Mouse (Mus musculus) effector memory CD4-positive, alpha-beta T cell, adult 5 months (primary cell): ENCODE results near the gene Zmynd10. TPM values are rescaled to one million over a fixed set of nuclear protein-coding genes. Genes with fewer than 3 reads are reported as not detected.

ENCODE experiments used
- polyA plus RNA-seq: library from polyadenylated mRNA; unstranded; fragments of 100-300 nt; shearing (Covaris generic); gene quantifications from one replicate; pipeline ENCODE4 v1.2.1, GENCODE M21; 2017

The Zmynd10 gene
- polyA plus RNA-seq = 3.1 TPM

DNA sequence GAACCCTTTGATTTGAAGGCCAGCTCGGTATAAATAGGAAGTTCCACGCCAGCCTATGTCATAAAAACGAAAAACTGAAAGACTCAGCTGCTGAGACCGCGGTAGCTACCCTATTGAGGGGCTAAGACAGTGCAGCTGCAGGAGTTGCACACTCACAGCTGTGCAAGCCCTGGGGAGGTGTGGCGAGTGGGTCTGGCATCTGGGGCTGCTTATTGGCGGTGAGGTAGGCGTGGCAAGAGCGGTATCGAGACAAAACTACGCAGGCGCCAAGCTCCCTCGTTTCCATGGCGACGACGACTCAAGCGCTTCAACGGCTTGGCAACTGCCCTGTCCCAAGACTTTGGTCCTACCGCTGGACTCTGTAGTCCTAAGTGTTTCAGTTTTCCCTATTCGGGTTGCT, at the start of gene Zmynd10:
Zmynd10 (plus strand) TSS at position 273 of the 400 bp plus-strand sequence.

DNA sequence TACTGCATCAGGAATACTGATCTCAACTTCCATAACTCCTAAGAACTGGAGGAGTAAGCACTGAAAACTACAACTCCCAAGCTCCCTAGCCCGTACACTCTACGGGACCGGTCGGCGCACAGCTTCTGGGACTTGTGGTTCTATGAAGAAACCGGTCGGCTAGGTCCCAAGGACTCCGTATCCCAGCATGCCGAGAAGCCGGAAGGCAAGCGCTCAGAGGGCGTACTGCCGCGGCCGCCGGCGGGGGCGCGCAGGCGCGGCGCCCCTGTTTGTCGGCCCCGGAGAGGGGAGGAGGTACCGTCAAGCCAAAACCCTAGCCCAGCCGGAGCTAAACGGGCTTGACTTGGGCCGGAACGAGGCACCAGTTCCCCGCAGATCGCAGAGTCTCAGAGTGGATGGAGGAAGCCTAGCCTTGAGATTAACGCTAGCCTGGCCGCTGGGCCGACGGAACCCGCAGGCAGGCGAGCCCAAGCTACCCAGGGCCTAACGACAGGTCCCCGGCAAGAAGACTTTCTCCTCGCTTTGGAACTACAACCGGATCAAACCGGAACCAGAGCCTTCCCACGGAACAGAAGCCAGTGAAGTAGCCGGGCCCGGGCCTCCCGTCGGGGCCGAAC, 13.2 kb upstream of the Zmynd10 start, which contains the start of gene Tmem115:
Tmem115 (plus strand) TSS at position 155 of the 617 bp plus-strand sequence.

DNA sequence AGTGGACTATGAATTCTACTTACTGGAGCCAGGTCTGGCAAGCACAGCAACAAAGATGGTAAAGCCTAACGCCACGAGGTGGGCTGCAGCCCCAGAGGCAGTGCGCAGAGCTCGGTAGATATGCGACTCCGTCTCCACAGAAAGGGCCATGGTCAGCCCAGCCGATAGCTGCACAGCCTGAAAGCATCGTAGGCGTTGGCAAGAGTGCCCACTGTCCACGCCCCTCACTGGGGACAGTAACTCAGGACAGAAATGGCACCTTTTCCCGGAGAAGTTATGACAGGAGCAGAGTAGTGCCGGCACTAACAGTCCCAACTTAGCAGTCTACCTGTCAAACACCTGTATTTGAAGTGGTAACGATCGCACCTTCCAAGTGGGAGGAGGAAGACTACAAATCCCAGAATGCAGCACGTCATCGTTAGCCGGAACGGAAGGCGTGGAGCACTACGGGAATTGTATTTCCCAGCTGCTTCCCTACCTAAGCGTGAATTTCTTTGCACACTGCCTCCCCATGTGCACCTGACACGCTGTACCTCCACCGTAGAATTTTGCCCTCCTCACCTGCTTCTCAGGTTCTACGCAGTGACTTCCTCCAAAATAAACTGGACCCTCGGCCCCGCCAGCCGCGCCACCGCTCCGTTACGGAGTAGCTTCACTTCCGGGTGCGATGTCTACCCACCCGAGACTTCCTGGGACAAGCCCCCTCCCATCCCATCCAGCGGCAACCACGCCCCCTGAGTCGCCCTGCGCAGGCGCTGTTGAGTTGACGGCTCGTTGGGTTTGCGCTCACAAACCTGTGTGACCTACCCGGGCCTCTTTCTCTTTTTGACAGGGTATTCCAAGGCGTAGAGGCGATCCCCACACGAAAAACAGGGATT, 5.4 kb upstream of the Zmynd10 start, which contains the start of the genes Cyb561d2 and Nprl2:
Cyb561d2 (minus strand) TSS at position 720 of the 878 bp plus-strand sequence.
Nprl2 (plus strand) TSS at position 753 of the 878 bp plus-strand sequence.

DNA sequence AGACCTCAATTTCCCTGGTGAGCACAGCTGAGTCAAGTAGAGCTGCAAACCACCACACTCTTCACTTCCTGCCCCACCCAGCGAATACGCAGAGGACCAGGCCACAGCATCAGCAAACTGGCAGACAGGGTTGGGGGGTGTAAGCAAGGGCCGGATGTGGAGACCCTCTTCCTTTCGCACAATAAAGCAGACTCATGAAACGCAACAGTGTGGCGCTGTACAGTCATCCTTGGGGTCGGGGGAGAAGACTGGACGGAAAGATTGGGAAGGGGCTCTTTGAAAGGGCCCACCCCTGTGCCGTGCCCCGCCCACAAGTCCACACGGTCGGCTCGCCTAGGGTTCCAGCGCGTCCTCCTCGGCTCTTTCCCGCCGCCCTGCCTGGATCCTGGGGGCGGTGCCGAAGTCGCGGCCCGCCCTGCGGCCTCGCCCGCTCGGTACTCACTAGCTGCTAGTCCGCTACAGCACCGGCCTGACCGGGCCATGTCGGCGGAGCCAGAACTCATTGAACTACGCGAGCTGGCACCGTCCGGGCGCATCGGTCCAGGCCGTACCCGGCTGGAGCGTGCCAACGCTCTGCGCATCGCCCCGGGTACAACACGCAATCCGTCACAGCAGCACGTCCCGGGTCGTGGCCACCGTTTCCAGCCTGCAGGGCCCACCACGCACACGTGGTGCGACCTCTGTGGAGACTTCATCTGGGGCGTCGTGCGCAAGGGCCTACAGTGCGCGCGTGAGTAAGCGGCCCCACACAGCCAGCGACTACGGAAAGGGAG, 4.2 kb downstream of the Zmynd10 start, which contains the start of gene Rassf1:
Rassf1 (plus strand) TSS at position 439 of the 773 bp plus-strand sequence.

DNA sequence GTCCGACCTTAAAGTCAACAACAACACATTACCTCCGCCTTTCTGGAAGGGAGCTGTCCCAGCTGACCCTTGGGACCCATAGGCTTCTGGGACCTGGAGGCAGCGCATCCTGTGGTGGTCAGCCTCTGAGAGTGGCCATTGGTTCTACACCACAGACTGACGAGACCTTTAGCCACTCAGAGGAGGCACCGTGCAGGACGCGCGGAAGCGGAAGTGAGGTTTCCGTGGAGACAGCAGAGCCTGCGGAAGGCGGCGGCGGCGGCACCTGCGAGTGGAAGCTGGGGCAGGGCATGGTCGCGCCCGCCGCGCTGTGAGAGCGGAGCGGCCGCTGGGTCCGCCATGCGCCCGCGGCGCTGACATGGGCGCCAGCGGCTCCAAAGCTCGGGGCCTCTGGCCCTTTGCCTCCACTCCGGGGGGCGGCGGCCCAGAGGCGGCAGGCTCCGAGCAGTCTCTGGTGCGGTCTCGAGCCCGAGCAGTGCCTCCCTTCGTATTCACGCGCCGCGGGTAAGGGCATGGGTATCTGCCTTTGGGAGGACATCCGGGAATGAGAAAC, 16.0 kb downstream of the Zmynd10 start, which contains the start of gene Tusc2:
Tusc2 (plus strand) TSS at position 227 of the 553 bp plus-strand sequence.

DNA sequence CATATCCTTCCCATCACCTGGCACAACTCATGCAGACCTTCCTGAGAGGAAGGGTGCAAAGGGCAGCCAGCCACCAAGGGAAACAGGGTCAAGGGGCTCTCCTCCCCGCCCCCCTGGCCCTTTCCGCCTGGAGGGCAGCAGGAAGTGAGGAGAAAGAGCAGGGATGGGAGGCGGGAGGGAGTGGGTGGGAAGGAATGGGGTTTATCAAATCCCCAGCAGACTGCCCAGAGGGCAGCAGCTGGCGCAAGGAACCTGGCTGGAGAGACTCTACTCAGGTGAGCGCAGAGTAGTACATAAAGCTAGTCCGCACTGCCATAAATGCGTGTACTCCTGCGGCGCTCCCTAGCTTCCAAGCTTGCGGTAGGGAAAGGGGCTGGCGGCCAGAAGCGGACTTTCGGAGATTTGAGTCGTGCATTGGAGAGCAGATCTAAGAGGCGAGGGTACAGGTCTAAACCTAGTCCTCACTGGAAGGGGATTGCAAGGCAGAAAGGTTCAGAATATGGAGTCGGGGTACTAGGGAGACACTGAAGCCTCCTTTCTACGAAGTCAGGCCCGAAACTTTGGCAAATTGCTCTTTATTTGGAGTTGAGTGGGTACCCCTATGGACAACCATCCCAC, 20.7 kb downstream of the Zmynd10 start, which contains the start of gene Hyal2:
Hyal2 (plus strand) TSS at position 244 of the 618 bp plus-strand sequence.

DNA sequence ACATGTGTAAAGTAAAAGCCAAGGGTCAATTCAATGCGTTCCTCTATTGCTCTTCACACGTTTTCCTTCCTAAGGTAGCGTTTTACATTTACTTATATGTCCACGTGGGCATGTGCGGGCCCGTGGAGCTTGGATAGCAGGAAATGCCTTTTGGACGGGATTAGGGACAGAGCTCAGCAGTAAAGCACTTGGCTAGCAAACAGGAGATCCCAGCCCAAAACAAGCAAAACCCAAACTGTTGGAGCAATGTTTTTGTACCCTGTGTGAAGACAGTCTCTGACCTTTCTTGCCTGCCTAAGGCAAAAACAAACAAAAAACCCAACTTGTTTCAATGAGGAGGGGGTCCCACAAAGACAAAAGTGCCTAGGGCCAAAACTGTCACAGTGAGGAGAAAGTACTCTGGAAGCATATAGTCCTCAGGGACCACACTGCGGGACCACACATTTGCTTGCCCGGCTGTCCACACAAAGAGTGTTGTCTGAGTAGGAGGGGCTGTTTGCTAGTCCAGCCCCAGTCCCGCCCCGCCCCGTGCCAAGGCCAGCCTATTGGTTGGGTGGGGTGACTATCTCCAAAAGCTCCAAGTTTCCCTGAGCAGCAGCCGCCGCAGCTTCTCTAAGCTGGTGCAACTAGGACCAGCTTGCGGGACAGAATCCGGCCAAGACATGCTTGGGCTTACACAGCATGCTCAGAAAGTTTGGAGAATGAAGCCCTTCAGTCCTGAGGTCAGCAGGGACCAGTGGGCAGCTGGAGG, 29.4 kb downstream of the Zmynd10 start, which contains the start of gene Hyal1:
Hyal1 (plus strand) TSS at position 571 of the 751 bp plus-strand sequence.

DNA sequence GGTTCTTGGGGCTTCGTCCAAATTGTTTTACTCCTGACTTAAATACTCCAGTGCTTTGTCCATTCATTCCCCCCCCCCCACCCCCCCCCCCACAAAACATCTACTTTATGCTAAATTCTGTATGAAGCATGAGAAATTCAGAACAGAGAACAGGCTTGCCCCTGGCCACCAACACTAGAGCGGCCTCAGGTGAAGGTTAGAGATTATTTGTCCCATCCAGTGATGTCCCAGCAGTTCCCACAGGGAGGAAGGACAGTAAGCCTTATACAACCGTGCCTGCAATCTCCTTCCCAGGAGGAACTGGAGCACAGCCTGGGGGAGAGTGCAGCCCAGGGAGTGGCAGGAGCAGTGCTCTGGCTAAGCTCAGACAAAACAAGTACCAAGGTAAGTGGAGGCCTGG, 31.5 kb downstream of the Zmynd10 start, which contains the start of gene Naa80:
Naa80 (plus strand) TSS at position 301 of the 400 bp plus-strand sequence.

DNA sequence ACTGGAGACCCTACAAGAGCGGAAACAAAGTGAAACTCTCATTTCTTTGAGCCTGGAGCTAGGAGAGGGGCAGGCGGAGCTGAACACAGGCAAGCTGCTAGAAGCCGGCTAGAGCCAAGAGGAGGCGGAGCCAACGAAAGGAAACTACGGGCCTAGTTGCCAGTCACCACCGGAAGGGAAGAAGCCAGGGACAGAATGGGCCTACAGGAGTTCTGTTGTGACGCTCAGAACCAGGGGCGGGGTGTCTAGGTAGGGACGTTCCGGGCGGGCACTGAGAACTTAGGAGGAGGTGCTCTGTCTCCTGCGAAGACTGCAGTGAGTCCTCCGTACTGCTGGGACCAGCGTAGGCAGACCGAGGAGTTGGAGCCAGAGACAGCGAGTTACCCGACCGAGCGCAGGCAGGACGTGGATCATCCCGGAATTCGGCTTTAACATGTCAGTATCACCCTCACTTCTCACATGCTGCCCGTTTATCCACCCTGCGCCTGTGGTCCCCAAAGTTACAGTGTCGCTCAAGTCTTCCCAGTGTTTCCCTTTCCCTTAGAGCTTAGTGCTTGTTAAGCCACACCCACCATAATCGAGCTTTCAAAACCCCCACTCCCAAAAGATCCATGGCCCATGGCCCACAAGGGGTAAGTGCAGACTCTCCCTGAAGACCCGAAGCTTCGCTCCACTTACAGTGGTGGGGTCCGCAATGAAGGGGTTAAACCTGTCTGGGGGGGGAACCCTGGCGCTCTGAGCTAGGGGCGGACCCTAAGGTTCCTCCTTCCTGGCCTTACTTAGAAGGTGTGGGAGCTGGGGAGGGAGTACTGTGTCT, 33.6 kb downstream of the Zmynd10 start, which contains the start of gene Hyal3:
Hyal3 (plus strand) TSS at position 318 of the 817 bp plus-strand sequence.

DNA sequence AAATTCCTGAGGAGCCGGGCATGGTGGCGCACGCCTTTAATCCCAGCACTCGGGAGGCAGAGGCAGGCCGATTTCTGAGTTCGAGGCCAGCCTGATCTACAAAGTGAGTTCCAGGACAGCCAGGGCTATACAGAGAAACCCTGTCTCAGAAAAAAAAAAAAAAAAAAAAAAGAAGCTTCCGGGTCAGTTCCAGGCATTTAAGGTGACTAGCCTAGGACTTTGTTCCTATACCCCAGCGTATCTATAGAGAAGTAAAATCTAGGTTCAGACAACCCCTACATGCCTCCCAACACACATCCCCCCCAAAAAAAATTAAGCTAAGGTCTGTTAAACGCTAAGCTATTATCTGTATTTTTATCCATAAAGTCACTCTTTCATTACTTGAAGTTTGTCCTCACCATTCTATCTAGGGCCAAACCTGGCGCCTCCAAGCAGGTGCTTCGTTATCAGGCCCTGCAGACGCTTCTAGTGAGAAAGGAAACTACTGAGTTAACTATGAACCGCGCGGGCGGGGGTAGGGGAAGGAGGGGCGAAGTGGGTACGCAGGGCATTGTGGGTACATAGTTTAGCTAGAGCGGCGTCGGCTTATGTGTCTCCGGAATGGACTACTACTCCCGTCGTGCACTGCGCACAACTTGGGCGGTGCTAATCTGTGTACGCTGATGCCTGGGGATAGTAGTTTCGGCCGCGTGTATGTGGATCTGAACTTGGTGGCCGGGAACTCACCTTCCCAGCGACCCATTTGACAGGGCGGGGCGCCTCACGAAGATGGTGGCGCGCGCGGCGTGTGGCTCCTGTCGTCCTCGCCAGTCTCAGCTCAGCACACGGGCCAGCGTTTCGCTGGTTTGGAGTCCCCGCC, 40.1 kb downstream of the Zmynd10 start, which contains the start of gene Ifrd2:
Ifrd2 (plus strand) TSS at position 669 of the 859 bp plus-strand sequence.

Other genes with a start within 250 kb of the Zmynd10 start
- 6.2 TPM for gene Hemk1, start 208.9 kb upstream of the Zmynd10 start, polyA plus RNA-seq
- 0.34 TPM for gene 6430571L13Rik, start 206.7 kb upstream of the Zmynd10 start, polyA plus RNA-seq
- 0.09 TPM for gene Cacna2d2, start 147.7 kb upstream of the Zmynd10 start, polyA plus RNA-seq
- gene Tmem115, start 13.4 kb upstream of the Zmynd10 start, polyA plus RNA-seq = 55.2 TPM
- 27.9 TPM for gene Cyb561d2, start 5.1 kb upstream of the Zmynd10 start, polyA plus RNA-seq
- gene Nprl2, start 5.1 kb upstream of the Zmynd10 start, polyA plus RNA-seq = 47.6 TPM
- 165 TPM for gene Rassf1, start 4.3 kb downstream of the Zmynd10 start, polyA plus RNA-seq
- 39.7 TPM for gene Tusc2, start 16.0 kb downstream of the Zmynd10 start, polyA plus RNA-seq
- 3.9 TPM for gene Hyal2, start 20.6 kb downstream of the Zmynd10 start, polyA plus RNA-seq
- 1.8 TPM for gene Hyal1, start 29.6 kb downstream of the Zmynd10 start, polyA plus RNA-seq
- gene Naa80, start 31.6 kb downstream of the Zmynd10 start, polyA plus RNA-seq = 11.1 TPM
- 0.35 TPM for gene Hyal3, start 33.5 kb downstream of the Zmynd10 start, polyA plus RNA-seq
- 17.4 TPM for gene Ifrd2, start 40.3 kb downstream of the Zmynd10 start, polyA plus RNA-seq
- not detected for gene Sema3b, start 61.9 kb downstream of the Zmynd10 start, polyA plus RNA-seq
- gene Gnai2, start 88.1 kb downstream of the Zmynd10 start, polyA plus RNA-seq = 638 TPM
- gene Slc38a3, start 122.2 kb downstream of the Zmynd10 start, polyA plus RNA-seq = 1.6 TPM
- gene Gnat1, start 132.4 kb downstream of the Zmynd10 start, polyA plus RNA-seq = 9.1 TPM
- gene Sema3f, start 163.2 kb downstream of the Zmynd10 start, polyA plus RNA-seq = 0.22 TPM
- gene Rbm5, start 223.7 kb downstream of the Zmynd10 start, polyA plus RNA-seq = 306 TPM